Mouse (Mus musculus) CH12.LX (cell line): ENCODE results near the gene Sh3bp2. TPM values are rescaled to one million over a fixed set of nuclear protein-coding genes. Genes with fewer than 3 reads are reported as not detected.

Source experiments
- DNase-seq: peaks from one replicate; pipeline ENCODE4 v3.0.0-alpha.2; 2013; ENCODE audit errors: extremely low read depth
- H3K27ac ChIP-seq: 2 replicates; pipeline ENCODE4 v1.5.1; 2012; ENCODE audit warnings: low read depth, mild to moderate bottlenecking, control low read depth, moderate library complexity; ENCODE audit not compliant: insufficient read depth
- H3K27me3 ChIP-seq: replicated peaks from 2 replicates; pipeline ENCODE3; 2012; ENCODE audit warnings: inconsistent platforms
- H3K36me3 ChIP-seq, 2 experiments: replicated peaks in 1 of 2; 2 replicates each; pipeline versions ENCODE3 to v1.6.1; 2012; ENCODE audit warnings: inconsistent platforms in 1 of 2, low read length in 1 of 2, mild to moderate bottlenecking in 1 of 2, mixed read lengths in 1 of 2, moderate library complexity in 1 of 2; ENCODE audit not compliant: control insufficient read depth in 1 of 2, insufficient read depth in 1 of 2
- H3K4me1 ChIP-seq, 2 experiments: 2 replicates each; pipeline ENCODE4 v1.6.1; 2012; ENCODE audit warnings: inconsistent platforms in 1 of 2, moderate library complexity in 1 of 2; ENCODE audit not compliant: insufficient read depth in 2 of 2, control insufficient read depth in 1 of 2
- H3K4me2 ChIP-seq: 2 replicates; pipeline ENCODE4 v1.6.1; 2012; ENCODE audit warnings: low read depth, mild to moderate bottlenecking, control low read depth; ENCODE audit not compliant: poor library complexity, insufficient read depth, severe bottlenecking
- H3K4me3 ChIP-seq, 3 experiments: fragments of 150-350 bp in 1 of 3; sonication (generic) in 1 of 3; replicated peaks in 1 of 3; 2 replicates each; pipeline versions ENCODE3 to v1.5.1; 2011 to 2012; ENCODE audit warnings: low read depth in 2 of 3, low read length in 2 of 3, mild to moderate bottlenecking in 2 of 3, moderate library complexity in 2 of 3, control low read depth in 1 of 3, improper control_type of control experiment in 1 of 3, inconsistent platforms in 1 of 3, mixed read lengths in 1 of 3; ENCODE audit not compliant: poor library complexity in 1 of 3
- H3K79me2 ChIP-seq: replicated peaks from 2 replicates; pipeline ENCODE4 v1.6.1; 2012; ENCODE audit warnings: mild to moderate bottlenecking, moderate library complexity; ENCODE audit not compliant: control insufficient read depth, poor library complexity, insufficient read depth, severe bottlenecking; ENCODE audit errors: extremely low read depth
- H3K9ac ChIP-seq: 2 replicates; pipeline ENCODE4 v1.6.1; 2012; ENCODE audit warnings: low read depth, mild to moderate bottlenecking, control low read depth, moderate library complexity; ENCODE audit not compliant: insufficient read depth
- H3K9me3 ChIP-seq: replicated peaks from 2 replicates; pipeline ENCODE3; 2012; ENCODE audit warnings: low read length, inconsistent platforms, mixed read lengths
- BHLHE40 ChIP-seq: IDR thresholded peaks from 2 replicates; pipeline ENCODE4 v1.6.1; 2011; ENCODE audit warnings: mild to moderate bottlenecking, low read depth, low read length, improper control_type of control experiment
- CHD2 ChIP-seq: IDR thresholded peaks from 2 replicates; pipeline ENCODE4 v1.6.1; 2011; ENCODE audit warnings: low read length, improper control_type of control experiment
- ELF1 ChIP-seq: IDR thresholded peaks from 2 replicates; pipeline ENCODE4 v1.6.1; 2014; ENCODE audit warnings: low read depth, mild to moderate bottlenecking, inconsistent platforms, low read length, improper control_type of control experiment
- ETS1 ChIP-seq: conservative IDR thresholded peaks from 2 replicates; pipeline ENCODE4 v1.6.1; 2012; ENCODE audit warnings: low read depth, mild to moderate bottlenecking, inconsistent platforms, low read length, improper control_type of control experiment, moderate library complexity
- HCFC1 ChIP-seq: IDR thresholded peaks from 2 replicates; pipeline ENCODE4 v1.6.1; 2012; ENCODE audit warnings: low read depth, mild to moderate bottlenecking, inconsistent platforms, low read length, improper control_type of control experiment
- JUN ChIP-seq: IDR thresholded peaks from 2 replicates; pipeline ENCODE4 v1.6.1; 2011; ENCODE audit warnings: low read depth, mild to moderate bottlenecking, low read length, improper control_type of control experiment, moderate library complexity; ENCODE audit not compliant: insufficient read depth
- MEF2A ChIP-seq: IDR thresholded peaks from 2 replicates; pipeline ENCODE4 v1.6.1; 2014; ENCODE audit warnings: low read depth, mild to moderate bottlenecking, inconsistent platforms, low read length, improper control_type of control experiment, borderline replicate concordance
- MXI1 ChIP-seq: IDR thresholded peaks from 2 replicates; pipeline ENCODE4 v1.6.1; 2011; ENCODE audit warnings: mild to moderate bottlenecking, low read depth, low read length, improper control_type of control experiment
- NELFE ChIP-seq: IDR thresholded peaks from 2 replicates; pipeline ENCODE4 v1.6.1; 2011; ENCODE audit warnings: low read depth, low read length, improper control_type of control experiment
- NRF1 ChIP-seq: IDR thresholded peaks from 2 replicates; pipeline ENCODE4 v1.6.1; 2014; ENCODE audit warnings: low read depth, mild to moderate bottlenecking, inconsistent platforms, low read length, improper control_type of control experiment, moderate library complexity
- PAX5 ChIP-seq: IDR thresholded peaks from 2 replicates; pipeline ENCODE4 v1.6.1; 2012; ENCODE audit warnings: low read length, inconsistent platforms, mixed read lengths
- POLR2A ChIP-seq: IDR thresholded peaks from 2 replicates; pipeline ENCODE4 v1.6.1; 2011; ENCODE audit warnings: low read depth, mild to moderate bottlenecking, improper control_type of control experiment, low read length
- POLR2AphosphoS2 ChIP-seq: IDR thresholded peaks from 2 replicates; pipeline ENCODE4 v1.6.1; 2011; ENCODE audit warnings: low read depth, low read length, improper control_type of control experiment
- RAD21 ChIP-seq: IDR thresholded peaks from 2 replicates; pipeline ENCODE4 v1.6.1; 2011; ENCODE audit warnings: low read depth, mild to moderate bottlenecking, low read length, improper control_type of control experiment, moderate library complexity
- RCOR1 ChIP-seq: conservative IDR thresholded peaks from 2 replicates; pipeline ENCODE4 v1.6.1; 2012; ENCODE audit warnings: low read depth, mild to moderate bottlenecking, inconsistent platforms, low read length, improper control_type of control experiment
- SMC3 ChIP-seq: IDR thresholded peaks from 2 replicates; pipeline ENCODE4 v1.6.1; 2011; ENCODE audit warnings: low read depth, low read length, improper control_type of control experiment
- TBP ChIP-seq: conservative IDR thresholded peaks from 2 replicates; pipeline ENCODE4 v1.6.1; 2011; ENCODE audit warnings: low read depth, low read length, improper control_type of control experiment
- UBTF ChIP-seq: IDR thresholded peaks from 2 replicates; pipeline ENCODE4 v1.6.1; 2012; ENCODE audit warnings: low read depth, mild to moderate bottlenecking, inconsistent platforms, low read length, improper control_type of control experiment, moderate library complexity
- USF1 ChIP-seq: IDR thresholded peaks from 2 replicates; pipeline ENCODE4 v1.6.1; 2014; ENCODE audit warnings: low read depth, mild to moderate bottlenecking, inconsistent platforms, low read length, improper control_type of control experiment
- USF2 ChIP-seq: conservative IDR thresholded peaks from 2 replicates; pipeline ENCODE4 v1.6.1; 2011; ENCODE audit warnings: low read depth, low read length, improper control_type of control experiment
- ZC3H11A ChIP-seq: IDR thresholded peaks from 2 replicates; pipeline ENCODE4 v1.6.1; 2012; ENCODE audit warnings: low read depth, mild to moderate bottlenecking, inconsistent platforms, low read length, improper control_type of control experiment
- ZNF384 ChIP-seq: IDR thresholded peaks from 2 replicates; pipeline ENCODE4 v1.6.1; 2012; ENCODE audit warnings: low read depth, low read length, improper control_type of control experiment, inconsistent platforms
- dilution Hi-C: fragments of 300-500 bp; cut with MboI; formaldehyde crosslinking; loops from 2 replicates; pipeline ENCODE4 v1.14.3; 2020; ENCODE audit warnings: low sequenced_read_pairs; ENCODE audit not compliant: extremely low pct_unique_long_range_greater_than_20kb, extremely low pct_ligation_motif_present
- in situ Hi-C: fragments of 300-500 bp; cut with MboI; formaldehyde crosslinking; loops from 3 replicates; pipeline ENCODE4 v1.14.3; 2019; ENCODE audit warnings: low sequenced_read_pairs, low pct_ligation_motif_present, low pct_unique_long_range_greater_than_20kb, mixed read lengths
- polyA plus RNA-seq: library from polyadenylated mRNA; unstranded; fragments of >175 nt; gene quantifications from 2 replicates; pipeline ENCODE4 v1.2.1, GENCODE M21; 2012; ENCODE audit warnings: low read depth; ENCODE audit not compliant: insufficient read length
- total RNA-seq, 2 experiments: library from RNA; depleted of rRNA; stranded (reverse); fragments of 300-350 nt in 1 of 2; fragments of >200 nt in 1 of 2; gene quantifications; 2 replicates each; pipeline ENCODE4 v1.2.3; 2012 to 2014

Sh3bp2 gene
- total and polyA plus RNA-seq, 3 experiments, result 5.8 to 10.5 (median 7.3) TPM

DNA sequence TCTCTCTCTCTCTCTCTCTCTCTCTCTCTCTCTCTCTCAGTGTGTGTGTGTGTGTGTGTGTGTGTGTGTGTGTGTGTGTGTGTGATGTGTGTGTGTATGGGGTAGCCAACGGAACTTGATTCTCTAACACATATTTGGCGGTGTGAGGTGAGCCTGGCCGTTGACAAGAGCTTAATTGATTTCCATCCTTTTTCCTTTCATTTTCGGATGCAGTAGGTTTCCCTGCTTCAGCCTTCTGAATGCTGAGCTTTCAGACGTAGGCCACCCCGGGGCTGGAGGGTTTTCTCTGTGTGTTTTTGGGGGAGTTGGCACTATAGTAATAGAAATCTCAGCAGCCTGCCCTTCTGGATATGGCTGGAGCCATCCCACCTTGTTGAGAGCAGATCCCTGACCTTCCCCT lies 24.6 kb downstream of the Sh3bp2 start:
- dilution Hi-C loops, result no loop called here
- Histone ChIP-seq H3K79me2 (no peaks in the 10 kb centered on the region), H3K36me3 (peaks cover 36 to 82% of the 10 kb centered on the region in 2 experiments), H3K9me3 (peaks cover 2% of the 10 kb centered on the region), H3K27me3 (no peaks in the 10 kb centered on the region), H3K4me2 (no peak overlapping the region), H3K4me1 (peaks cover 0 to 16% of the 10 kb centered on the region in 2 experiments; a peak in 2 of 4 replicates), H3K27ac (no peak overlapping the region), H3K9ac (no peak overlapping the region), H3K4me3 (no peak overlapping the region)
- no peak for DNase-seq
- TF ChIP-seq POLR2AphosphoS2, result no peak
- no peak for TF ChIP-seq PAX5
- TF ChIP-seq NELFE, result no peak
- TF ChIP-seq MXI1, result no peak
- no peak for TF ChIP-seq MEF2A
- TF ChIP-seq RAD21, result no peak
- no peak for TF ChIP-seq USF1
- no peak for TF ChIP-seq UBTF
- TF ChIP-seq POLR2A, result no peak
- TF ChIP-seq ELF1, result no peak
- no peak for TF ChIP-seq RCOR1
- TF ChIP-seq USF2, result no peak
- no peak for TF ChIP-seq ZNF384
- TF ChIP-seq ZC3H11A, result no peak
- TF ChIP-seq SMC3, result no peak
- no peak for TF ChIP-seq ETS1
- TF ChIP-seq CHD2, result no peak
- in situ Hi-C loops, result no loop called here

DNA sequence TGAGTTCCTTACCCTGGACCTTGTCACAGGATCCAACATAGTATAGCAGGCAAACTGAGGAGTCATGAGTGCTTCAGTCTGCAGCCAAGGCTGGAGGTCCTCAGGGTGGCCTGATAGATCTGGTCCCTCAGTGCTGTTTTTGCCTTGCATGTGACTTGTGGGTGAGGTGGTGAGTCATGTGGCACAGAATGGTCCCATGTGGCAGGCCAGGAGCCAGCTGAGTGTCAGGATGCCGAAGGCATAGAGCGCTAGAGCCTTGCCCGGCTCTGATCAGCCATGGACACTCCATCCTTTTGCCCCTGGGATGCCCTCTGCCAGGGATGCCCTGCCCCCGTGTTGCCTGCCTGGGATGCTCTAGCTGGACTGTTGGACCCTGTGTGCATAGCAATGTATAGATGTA lies 26.2 kb downstream of the Sh3bp2 start:
- Histone ChIP-seq H3K27me3 (no peaks in the 10 kb centered on the region), H3K9ac (no peak overlapping the region), H3K4me1 (peaks cover 0 to 4% of the 10 kb centered on the region in 2 experiments; a peak in 1 of 4 replicates), H3K79me2 (no peaks in the 10 kb centered on the region), H3K4me2 (no peak overlapping the region), H3K4me3 (no peak overlapping the region), H3K9me3 (no peaks in the 10 kb centered on the region), H3K27ac (no peak overlapping the region), H3K36me3 (peaks cover 47 to 82% of the 10 kb centered on the region in 2 experiments)
- TF ChIP-seq HCFC1 (no peak), CHD2 (no peak), POLR2A (no peak), TBP (no peak), ZC3H11A (no peak), NRF1 (no peak), ZNF384 (no peak), BHLHE40 (no peak), JUN (no peak)
- dilution Hi-C loops, result no loop called here
- DNase-seq, result no peak
- in situ Hi-C loops, result no loop called here
